Mouse (Mus musculus) heart, adult 2 months (tissue): ENCODE measurements at regions not wholly inside any gene's neighbourhood (a gene's known extent, or its start where the extent isn't known, plus 50 kb on each side); places are given as distances from the start of the nearest gene placed in this dataset.
"Not testable (repeated sequence)": the region's sequence is repeated elsewhere in the genome, so short reads cannot be mapped to it uniquely, and the experiment has no call there.

ENCODE experiments used
- CTCF ChIP-seq: fragments of 200-600 bp; IDR thresholded peaks from 2 replicates; pipeline ENCODE4 v1.8.1; 2022; ENCODE audit warnings: antibody characterized with exemption, mild to moderate bottlenecking, moderate library complexity
- POLR2A ChIP-seq: fragments of 200-500 bp; IDR thresholded peaks from 2 replicates; pipeline ENCODE4 v1.6.1; 2011; ENCODE audit warnings: mild to moderate bottlenecking, low read depth, low read length, control low read depth; ENCODE audit not compliant: insufficient read depth

DNA sequence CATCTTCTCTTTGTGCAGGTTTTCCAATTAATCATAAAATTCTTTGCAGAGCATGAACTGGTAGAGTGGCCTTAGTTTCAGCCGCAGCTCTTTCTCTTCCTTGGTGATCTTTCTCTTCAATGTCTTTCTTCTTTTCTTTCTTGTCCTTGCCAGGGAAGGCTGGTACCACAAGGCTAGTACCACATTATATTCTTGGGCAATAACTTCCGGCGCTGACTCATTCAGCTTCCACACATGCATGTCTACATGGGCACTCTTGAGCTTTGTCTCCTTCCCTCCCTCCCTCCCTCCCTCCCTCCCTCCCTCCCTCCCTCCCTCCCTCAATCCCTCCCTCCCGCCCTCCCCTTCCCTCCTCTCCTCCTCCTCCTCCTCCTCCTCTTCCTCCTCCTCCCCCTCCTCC lies 98.1 kb upstream of the Pwp1 start:
- TF ChIP-seq POLR2A, CTCF: not testable (repeated sequence)
